Mouse (Mus musculus): ENCODE data around the gene Cd160. TPM values are rescaled to one million over a fixed set of nuclear protein-coding genes. Genes with fewer than 3 reads are reported as not detected.

Gene Cd160
- polyA plus RNA-seq, 1 experiment: not detected

DNA sequence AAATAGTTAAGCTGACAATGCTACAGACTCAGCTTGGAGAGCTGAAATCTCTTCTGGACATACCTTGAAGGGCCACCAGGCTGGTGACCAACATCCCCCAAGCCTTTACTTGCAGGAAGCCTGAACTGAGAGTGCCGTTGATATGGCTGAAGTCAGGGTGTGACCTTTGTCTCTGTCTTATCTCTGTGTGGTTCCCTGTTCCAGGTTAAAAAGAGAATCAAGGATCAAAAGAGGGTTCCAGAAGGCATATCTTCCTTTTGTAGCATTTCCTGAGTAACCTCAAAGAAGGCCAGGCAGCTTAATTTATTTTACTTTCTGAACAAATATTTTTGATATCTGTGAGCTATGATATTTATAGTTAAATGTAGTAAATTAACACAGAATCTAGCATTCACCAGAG, 26.9 kb downstream of the Cd160 start:
- H3K36me3 ChIP-seq (ENCODE audit: control insufficient read depth, insufficient read depth, low read length): no peaks in the 10 kb centered on the region
- no peaks in the 10 kb centered on the region for H3K4me1 ChIP-seq (ENCODE audit: control insufficient read depth, insufficient read depth, low read length)
- H3K4me3 ChIP-seq (ENCODE audit: control insufficient read depth, low read depth, low read length): no peak overlapping the region
- H3K27ac ChIP-seq (ENCODE audit: control insufficient read depth, insufficient read depth, low read depth, low read length): no peak overlapping the region
- no peaks in the 10 kb centered on the region for H3K27me3 ChIP-seq (ENCODE audit: control insufficient read depth, insufficient read depth, low read length)
- TF ChIP-seq POLR2A (IDR thresholded peaks at IDR 0.05; ENCODE audit: control insufficient read depth, low read depth, low read length): no peak
- TF ChIP-seq CTCF (IDR thresholded peaks at IDR 0.05; ENCODE audit: control insufficient read depth, insufficient read depth, insufficient replicate concordance, low read depth, low read length): no peak

DNA sequence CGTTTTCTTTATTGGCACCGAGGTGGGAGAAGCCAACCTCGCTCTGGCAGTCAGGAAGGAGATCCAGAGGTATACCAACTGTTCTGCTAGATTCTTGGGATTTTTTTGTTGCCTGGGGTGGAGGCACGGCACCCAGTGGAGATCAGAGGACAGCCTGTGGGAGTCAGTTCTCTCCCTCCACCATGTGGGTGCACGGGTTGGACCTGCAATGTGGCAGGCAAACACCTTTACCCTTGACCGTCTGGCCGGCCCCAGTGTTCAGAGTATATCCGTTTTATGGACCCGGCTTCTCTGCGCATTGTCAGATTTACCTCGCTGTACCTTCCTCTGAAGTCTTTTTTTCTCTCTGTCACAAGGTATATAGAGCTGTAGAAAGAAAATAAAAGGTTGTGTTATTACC, 28.9 kb downstream of the Cd160 start:
- H3K4me3 ChIP-seq (ENCODE audit: control insufficient read depth, low read depth, low read length): no peak overlapping the region
- H3K27me3 ChIP-seq (ENCODE audit: control insufficient read depth, insufficient read depth, low read length): no peaks in the 10 kb centered on the region
- TF ChIP-seq CTCF (IDR thresholded peaks at IDR 0.05; ENCODE audit: control insufficient read depth, insufficient read depth, insufficient replicate concordance, low read depth, low read length) (no peak), POLR2A (IDR thresholded peaks at IDR 0.05; ENCODE audit: control insufficient read depth, low read depth, low read length) (no peak)
- no peaks in the 10 kb centered on the region for H3K36me3 ChIP-seq (ENCODE audit: control insufficient read depth, insufficient read depth, low read length)
- no peak overlapping the region for H3K27ac ChIP-seq (ENCODE audit: control insufficient read depth, insufficient read depth, low read depth, low read length)
- no peaks in the 10 kb centered on the region for H3K4me1 ChIP-seq (ENCODE audit: control insufficient read depth, insufficient read depth, low read length)

DNA sequence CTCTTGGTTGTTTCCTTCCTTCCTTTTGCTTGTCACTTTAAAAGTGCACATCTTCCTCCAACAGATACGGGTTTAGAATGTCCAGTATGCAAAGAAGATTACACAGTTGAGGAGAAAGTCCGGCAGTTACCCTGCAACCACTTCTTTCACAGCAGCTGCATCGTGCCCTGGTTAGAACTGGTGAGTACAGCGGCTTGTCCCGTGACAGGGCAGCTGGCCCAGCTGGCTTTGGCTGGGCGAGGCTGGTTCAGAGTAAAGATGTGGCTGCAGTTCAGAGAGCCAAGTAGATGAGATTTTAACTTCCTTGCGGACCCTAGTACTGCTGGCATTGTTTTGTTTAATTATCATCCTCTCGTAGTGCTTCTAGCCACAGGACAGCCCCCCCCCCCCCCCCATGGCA, 40.6 kb downstream of the Cd160 start:
- Histone ChIP-seq H3K27me3 (ENCODE audit: control insufficient read depth, insufficient read depth, low read length) (no peaks in the 10 kb centered on the region), H3K36me3 (ENCODE audit: control insufficient read depth, insufficient read depth, low read length) (peaks cover 4% of the 10 kb centered on the region), H3K27ac (ENCODE audit: control insufficient read depth, insufficient read depth, low read depth, low read length) (no peak overlapping the region), H3K4me3 (ENCODE audit: control insufficient read depth, low read depth, low read length) (no peak overlapping the region), H3K4me1 (ENCODE audit: control insufficient read depth, insufficient read depth, low read length) (no peaks in the 10 kb centered on the region)
- TF ChIP-seq POLR2A (IDR thresholded peaks at IDR 0.05; ENCODE audit: control insufficient read depth, low read depth, low read length) (no peak), CTCF (IDR thresholded peaks at IDR 0.05; ENCODE audit: control insufficient read depth, insufficient read depth, insufficient replicate concordance, low read depth, low read length) (no peak)

DNA sequence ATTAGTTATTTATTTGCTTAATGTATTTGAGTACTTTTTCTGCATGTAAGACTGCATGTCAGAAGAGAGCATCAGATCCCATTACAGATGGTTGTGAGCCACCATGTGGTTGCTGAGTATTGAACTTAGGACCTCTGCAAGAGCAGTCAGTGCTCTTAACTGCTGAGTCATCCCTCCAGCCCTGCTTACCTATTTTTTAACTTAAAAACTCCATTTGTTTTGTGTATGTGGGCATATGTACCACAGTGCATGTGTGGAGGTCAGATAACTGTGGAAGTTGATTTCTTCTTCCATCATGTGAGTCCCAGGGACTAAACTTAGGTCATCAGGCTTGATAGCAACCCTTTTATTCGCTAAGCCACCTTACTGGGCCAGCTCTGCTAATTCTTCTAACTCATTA, 41.4 kb downstream of the Cd160 start:
- H3K27ac ChIP-seq (ENCODE audit: control insufficient read depth, insufficient read depth, low read depth, low read length): no peak overlapping the region
- no peaks in the 10 kb centered on the region for H3K4me1 ChIP-seq (ENCODE audit: control insufficient read depth, insufficient read depth, low read length)
- H3K4me3 ChIP-seq (ENCODE audit: control insufficient read depth, low read depth, low read length): no peak overlapping the region
- no peaks in the 10 kb centered on the region for H3K27me3 ChIP-seq (ENCODE audit: control insufficient read depth, insufficient read depth, low read length)
- peaks cover 3% of the 10 kb centered on the region for H3K36me3 ChIP-seq (ENCODE audit: control insufficient read depth, insufficient read depth, low read length)
- TF ChIP-seq CTCF (IDR thresholded peaks at IDR 0.05; ENCODE audit: control insufficient read depth, insufficient read depth, insufficient replicate concordance, low read depth, low read length) (no peak), POLR2A (IDR thresholded peaks at IDR 0.05; ENCODE audit: control insufficient read depth, low read depth, low read length) (no peak)

DNA sequence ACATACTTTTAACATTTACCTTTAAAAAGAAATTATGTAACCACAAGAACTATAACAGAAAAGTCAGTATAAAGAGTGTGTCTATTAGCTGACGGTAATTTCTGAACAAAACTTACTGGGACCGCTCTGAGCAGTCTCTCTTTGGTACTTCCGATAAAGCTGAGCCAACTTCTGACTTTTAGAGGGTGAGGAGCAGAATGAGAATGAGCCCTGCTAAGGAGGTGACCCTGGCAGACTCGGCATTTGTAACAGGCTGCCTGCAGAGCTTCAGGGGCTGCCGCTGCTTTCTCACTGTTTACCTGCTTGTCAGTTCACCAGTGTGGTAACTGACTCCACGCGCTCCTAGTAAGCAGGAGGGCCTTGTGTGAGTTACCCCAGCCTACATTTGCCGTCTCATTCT, 46.9 kb downstream of the Cd160 start:
- H3K27ac ChIP-seq (ENCODE audit: control insufficient read depth, insufficient read depth, low read depth, low read length): no peak overlapping the region
- H3K27me3 ChIP-seq (ENCODE audit: control insufficient read depth, insufficient read depth, low read length): no peaks in the 10 kb centered on the region
- H3K4me1 ChIP-seq (ENCODE audit: control insufficient read depth, insufficient read depth, low read length): no peaks in the 10 kb centered on the region
- H3K4me3 ChIP-seq (ENCODE audit: control insufficient read depth, low read depth, low read length): no peak overlapping the region
- peaks cover under 1% of the 10 kb centered on the region for H3K36me3 ChIP-seq (ENCODE audit: control insufficient read depth, insufficient read depth, low read length)
- TF ChIP-seq CTCF (IDR thresholded peaks at IDR 0.05; ENCODE audit: control insufficient read depth, insufficient read depth, insufficient replicate concordance, low read depth, low read length) (no peak), POLR2A (IDR thresholded peaks at IDR 0.05; ENCODE audit: control insufficient read depth, low read depth, low read length) (no peak)

DNA sequence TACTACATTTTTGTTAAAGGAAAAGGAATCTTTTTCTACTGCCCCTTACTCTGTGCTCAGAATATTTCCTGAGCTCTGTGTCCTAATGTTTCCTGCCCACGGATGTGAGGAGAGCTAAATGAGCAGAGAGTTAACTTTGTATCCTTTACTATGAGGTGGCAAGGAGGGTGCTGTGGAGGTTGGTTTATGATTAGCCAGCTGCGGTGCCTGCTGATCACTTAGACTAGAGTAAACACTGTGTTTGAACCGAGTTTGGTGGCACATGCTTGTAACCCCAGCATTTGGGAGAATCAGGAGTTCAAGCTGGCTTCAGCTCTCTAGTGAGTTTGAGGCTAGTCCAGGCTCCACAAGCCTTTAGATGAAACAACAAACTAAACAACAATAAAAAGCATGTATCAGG, 52.0 kb downstream of the Cd160 start:
- Histone ChIP-seq H3K27me3 (ENCODE audit: control insufficient read depth, insufficient read depth, low read length) (no peaks in the 10 kb centered on the region), H3K27ac (ENCODE audit: control insufficient read depth, insufficient read depth, low read depth, low read length) (no peak overlapping the region), H3K36me3 (ENCODE audit: control insufficient read depth, insufficient read depth, low read length) (peaks cover 3% of the 10 kb centered on the region), H3K4me1 (ENCODE audit: control insufficient read depth, insufficient read depth, low read length) (no peaks in the 10 kb centered on the region), H3K4me3 (ENCODE audit: control insufficient read depth, low read depth, low read length) (no peak overlapping the region)
- TF ChIP-seq POLR2A (IDR thresholded peaks at IDR 0.05; ENCODE audit: control insufficient read depth, low read depth, low read length) (no peak), CTCF (IDR thresholded peaks at IDR 0.05; ENCODE audit: control insufficient read depth, insufficient read depth, insufficient replicate concordance, low read depth, low read length) (no peak)

DNA sequence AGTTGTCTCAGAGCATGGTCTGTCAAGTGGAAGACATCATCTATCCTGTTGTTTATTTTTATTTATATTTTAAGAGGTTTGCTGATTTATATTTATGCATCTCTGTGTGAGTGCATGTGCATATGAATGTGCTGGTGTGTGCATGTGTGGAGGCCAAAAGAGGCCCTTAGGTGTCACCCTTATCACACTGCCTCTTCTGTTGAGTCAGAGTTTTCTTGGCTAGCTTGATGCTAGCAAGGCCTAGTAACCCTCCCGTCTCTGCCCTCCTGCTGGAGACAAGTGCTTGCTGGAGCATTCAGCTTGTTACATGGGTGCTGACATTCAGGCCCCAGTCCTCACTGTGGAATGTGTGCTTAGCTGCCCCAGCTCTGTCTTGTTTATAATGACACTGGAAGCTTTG, 56.2 kb downstream of the Cd160 start:
- Histone ChIP-seq H3K4me1 (ENCODE audit: control insufficient read depth, insufficient read depth, low read length) (no peaks in the 10 kb centered on the region), H3K4me3 (ENCODE audit: control insufficient read depth, low read depth, low read length) (no peak overlapping the region), H3K27ac (ENCODE audit: control insufficient read depth, insufficient read depth, low read depth, low read length) (no peak overlapping the region), H3K36me3 (ENCODE audit: control insufficient read depth, insufficient read depth, low read length) (peaks cover 3% of the 10 kb centered on the region), H3K27me3 (ENCODE audit: control insufficient read depth, insufficient read depth, low read length) (no peaks in the 10 kb centered on the region)
- TF ChIP-seq CTCF (IDR thresholded peaks at IDR 0.05; ENCODE audit: control insufficient read depth, insufficient read depth, insufficient replicate concordance, low read depth, low read length) (no peak), POLR2A (IDR thresholded peaks at IDR 0.05; ENCODE audit: control insufficient read depth, low read depth, low read length) (no peak)

DNA sequence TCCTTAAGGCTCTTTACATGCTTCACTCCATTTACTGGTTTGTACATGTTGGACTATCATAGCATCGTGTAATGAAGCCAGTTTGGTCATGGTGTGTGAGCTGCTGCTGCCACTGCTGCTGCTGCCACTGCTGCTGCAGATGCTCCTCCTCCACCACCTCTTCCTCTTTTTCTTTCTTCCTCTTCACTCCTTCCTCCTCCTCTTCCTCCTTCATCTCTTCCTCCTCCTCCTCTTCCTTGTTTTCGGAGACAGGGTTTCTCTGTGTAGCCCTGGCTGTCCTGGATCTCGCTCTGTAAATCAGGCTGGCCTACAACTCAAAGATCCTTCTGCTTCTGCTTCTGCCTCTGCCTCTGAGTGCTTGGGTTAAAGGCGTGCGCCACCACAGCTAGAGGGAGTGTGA, 59.2 kb downstream of the Cd160 start:
- H3K27me3 ChIP-seq (ENCODE audit: control insufficient read depth, insufficient read depth, low read length): no peaks in the 10 kb centered on the region
- no peak overlapping the region for H3K27ac ChIP-seq (ENCODE audit: control insufficient read depth, insufficient read depth, low read depth, low read length)
- H3K4me3 ChIP-seq (ENCODE audit: control insufficient read depth, low read depth, low read length): no peak overlapping the region
- TF ChIP-seq POLR2A (IDR thresholded peaks at IDR 0.05; ENCODE audit: control insufficient read depth, low read depth, low read length) (no peak), CTCF (IDR thresholded peaks at IDR 0.05; ENCODE audit: control insufficient read depth, insufficient read depth, insufficient replicate concordance, low read depth, low read length) (no peak)
- H3K4me1 ChIP-seq (ENCODE audit: control insufficient read depth, insufficient read depth, low read length): no peaks in the 10 kb centered on the region
- H3K36me3 ChIP-seq (ENCODE audit: control insufficient read depth, insufficient read depth, low read length): no peaks in the 10 kb centered on the region
